Mouse (Mus musculus) embryonic facial prominence, embryonic 15.5 days (tissue): Measurements from ENCODE around the gene Macrod2. TPM values are rescaled to one million over a fixed set of nuclear protein-coding genes. Genes with fewer than 3 reads are reported as not detected.

Experiments used
- ATAC-seq: fragments of 200-750 bp; cut with Nextera tagmentation; 2 replicates; pipeline ENCODE4 v1.8.0; 2017; ENCODE audit warnings: low read depth, moderate TSS enrichment; ENCODE audit not compliant: insufficient number of reproducible peaks, low FRiP score, low TSS enrichment
- H3K27ac ChIP-seq: fragments of 300-500 bp; sonication (generic); replicated peaks from 2 replicates; pipeline ENCODE4 v1.5.1; 2015; ENCODE audit warnings: mild to moderate bottlenecking, inconsistent platforms
- H3K27me3 ChIP-seq: fragments of 300-500 bp; sonication (generic); 2 replicates; pipeline ENCODE4 v1.6.1; 2015; ENCODE audit warnings: inconsistent platforms
- H3K36me3 ChIP-seq: fragments of 300-500 bp; sonication (generic); 2 replicates; pipeline ENCODE4 v1.6.1; 2015; ENCODE audit warnings: mild to moderate bottlenecking, inconsistent platforms
- H3K4me1 ChIP-seq: fragments of 300-500 bp; sonication (generic); 2 replicates; pipeline ENCODE4 v1.6.1; 2015; ENCODE audit warnings: inconsistent platforms
- H3K4me2 ChIP-seq: fragments of 300-500 bp; sonication (generic); replicated peaks from 2 replicates; pipeline ENCODE4 v1.6.1; 2015; ENCODE audit warnings: mild to moderate bottlenecking, inconsistent platforms
- H3K4me3 ChIP-seq: fragments of 300-500 bp; sonication (generic); replicated peaks from 2 replicates; pipeline ENCODE4 v1.5.1; 2015; ENCODE audit warnings: mild to moderate bottlenecking, inconsistent platforms
- H3K9ac ChIP-seq: fragments of 300-500 bp; sonication (generic); 2 replicates; pipeline ENCODE4 v1.6.1; 2015; ENCODE audit warnings: inconsistent platforms
- H3K9me3 ChIP-seq: fragments of 300-500 bp; sonication (generic); replicated peaks from 2 replicates; pipeline ENCODE4 v1.6.1; 2016; ENCODE audit warnings: inconsistent platforms
- WGBS: fragments of 180-500 bp; shearing (Covaris S2); methylation state at CpG from one replicate; pipeline ENCODE4 v1.1.7; 2015; 5-methylcytosine and 5-hydroxymethylcytosine counted together
- polyA plus RNA-seq: library from polyadenylated mRNA; unstranded; fragments of >200 nt; fragmentation: Nextera tagmentation; extraction: Ambion mirVana; gene quantifications from 2 replicates; pipeline ENCODE4 v1.2.1, GENCODE M21; 2015

Macrod2 gene
- polyA plus RNA-seq, 1 experiment from 2014 or later = 38.9 TPM

- 62% methylated on average over 8 of the region's 8 CpGs for WGBS
- no peaks in the 10 kb centered on the region for H3K9me3 ChIP-seq
- H3K27me3 ChIP-seq = no peaks in the 10 kb centered on the region
- no peak overlapping the region for H3K4me3 ChIP-seq
- H3K9ac ChIP-seq = no peak overlapping the region
- H3K4me2 ChIP-seq = no peak overlapping the region
- ATAC-seq = no peak
- no peaks in the 10 kb centered on the region for H3K4me1 ChIP-seq
- no peak overlapping the region for H3K27ac ChIP-seq
- H3K36me3 ChIP-seq = no peaks in the 10 kb centered on the region
Observed at GRCm38 (mm10) chr2:142222137-142222921, 1827.2 kb downstream of the Macrod2 start.

GRCm38 (mm10) chr2:142222926-142223325, 1827.8 kb downstream of the Macrod2 start:
- no peaks in the 10 kb centered on the region for H3K4me1 ChIP-seq
- no peak overlapping the region for H3K4me2 ChIP-seq
- H3K4me3 ChIP-seq = no peak overlapping the region
- 81% methylated on average over 5 of the region's 5 CpGs for WGBS
- no peak overlapping the region for H3K27ac ChIP-seq
- no peaks in the 10 kb centered on the region for H3K36me3 ChIP-seq
- no peak for ATAC-seq
- no peaks in the 10 kb centered on the region for H3K27me3 ChIP-seq
- H3K9ac ChIP-seq = no peak overlapping the region
- H3K9me3 ChIP-seq = no peaks in the 10 kb centered on the region

DNA sequence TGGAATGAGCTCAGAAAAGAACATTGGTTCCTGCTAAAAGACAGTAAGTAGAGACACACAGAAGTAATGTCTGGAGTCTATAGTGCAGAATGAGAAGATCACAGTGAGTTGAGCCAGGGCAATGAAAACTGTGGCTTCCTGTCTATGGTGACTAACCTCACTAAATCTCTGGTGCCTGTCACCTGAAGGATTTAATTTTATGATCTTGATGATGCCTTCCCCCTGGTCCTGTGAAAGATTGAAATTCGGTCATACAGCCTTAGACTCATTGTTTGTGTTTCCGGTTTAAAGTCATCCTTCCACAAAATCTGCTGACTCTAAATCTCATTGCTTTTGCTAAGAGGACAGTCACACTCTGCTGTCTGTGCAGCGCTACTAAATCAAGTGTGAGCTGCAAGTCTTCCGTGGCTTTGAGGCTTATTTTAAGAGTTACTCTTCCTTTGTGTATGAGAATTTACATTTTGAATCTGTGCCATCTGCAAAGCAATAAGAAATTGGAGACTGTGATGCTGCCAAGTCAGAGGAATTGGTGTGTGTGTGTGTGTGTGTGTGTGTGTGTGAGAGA, 1836.0 kb downstream of the Macrod2 start:
- Histone ChIP-seq H3K36me3 (no peaks in the 10 kb centered on the region), H3K27ac (no peak overlapping the region), H3K4me2 (no peak overlapping the region), H3K4me3 (no peak overlapping the region), H3K9ac (no peak overlapping the region), H3K27me3 (no peaks in the 10 kb centered on the region), H3K4me1 (no peaks in the 10 kb centered on the region), H3K9me3 (no peaks in the 10 kb centered on the region)
- no peak for ATAC-seq
- 50% methylated on average over 4 of the region's 4 CpGs for WGBS

DNA sequence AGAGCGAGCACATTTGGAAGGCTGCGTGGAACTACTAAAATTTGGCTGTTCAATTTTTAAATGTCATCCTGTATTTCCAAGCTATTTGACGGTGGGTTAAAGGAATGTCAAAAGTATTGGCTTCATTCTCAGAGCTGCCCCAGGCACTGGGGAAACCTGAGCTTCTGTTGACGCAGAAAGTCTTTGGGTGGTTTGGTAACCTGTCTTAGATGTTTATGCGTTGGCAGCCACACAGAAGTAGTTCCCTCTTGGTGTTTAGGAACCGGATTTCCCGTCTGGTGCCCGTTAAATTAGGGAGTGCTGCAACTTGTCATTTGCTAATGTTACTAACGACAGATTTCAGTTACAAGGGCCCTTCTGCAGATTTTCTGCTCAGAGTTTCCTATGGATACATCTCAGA, 1837.7 kb downstream of the Macrod2 start:
- WGBS = 29% methylated on average over 9 of the region's 9 CpGs
- H3K4me3 ChIP-seq = no peak overlapping the region
- no peaks in the 10 kb centered on the region for H3K36me3 ChIP-seq
- H3K9ac ChIP-seq = no peak overlapping the region
- H3K4me2 ChIP-seq = no peak overlapping the region
- no peaks in the 10 kb centered on the region for H3K4me1 ChIP-seq
- no peak for ATAC-seq
- no peaks in the 10 kb centered on the region for H3K9me3 ChIP-seq
- H3K27me3 ChIP-seq = no peaks in the 10 kb centered on the region
- H3K27ac ChIP-seq = no peak overlapping the region

- Histone ChIP-seq H3K4me1 (no peaks in the 10 kb centered on the region), H3K4me2 (no peak overlapping the region), H3K27me3 (no peaks in the 10 kb centered on the region), H3K36me3 (no peaks in the 10 kb centered on the region), H3K27ac (no peak overlapping the region), H3K9me3 (no peaks in the 10 kb centered on the region), H3K4me3 (no peak overlapping the region), H3K9ac (no peak overlapping the region)
- 78% methylated on average over 4 of the region's 4 CpGs for WGBS
- no peak for ATAC-seq
Observed at GRCm38 (mm10) chr2:142243483-142243882, 1848.4 kb downstream of the Macrod2 start.

DNA sequence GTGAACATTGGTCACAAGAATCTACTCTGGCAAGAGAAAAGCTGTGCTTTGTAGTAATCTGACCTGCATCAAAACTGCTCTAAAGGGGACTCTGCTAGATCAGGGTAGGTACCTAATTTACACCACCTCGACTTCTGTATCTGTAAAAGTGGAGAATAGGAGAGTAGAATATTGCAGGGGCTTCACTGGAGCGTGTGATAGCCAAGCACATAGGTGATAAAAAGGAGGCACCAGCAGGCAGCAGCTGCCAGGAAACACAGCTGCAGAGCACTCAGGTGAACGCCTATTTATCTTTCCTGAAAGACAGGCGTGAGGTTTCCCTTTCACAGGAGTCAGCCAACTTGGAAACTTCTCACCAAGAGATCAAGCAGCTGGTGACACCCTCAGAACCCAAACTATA, 1855.3 kb downstream of the Macrod2 start:
- Histone ChIP-seq H3K36me3 (no peaks in the 10 kb centered on the region), H3K9me3 (no peaks in the 10 kb centered on the region), H3K4me3 (no peak overlapping the region), H3K4me2 (no peak overlapping the region), H3K9ac (no peak overlapping the region), H3K27ac (no peak overlapping the region), H3K4me1 (no peaks in the 10 kb centered on the region), H3K27me3 (no peaks in the 10 kb centered on the region)
- ATAC-seq = no peak
- 66% methylated on average over 4 of the region's 4 CpGs for WGBS

DNA sequence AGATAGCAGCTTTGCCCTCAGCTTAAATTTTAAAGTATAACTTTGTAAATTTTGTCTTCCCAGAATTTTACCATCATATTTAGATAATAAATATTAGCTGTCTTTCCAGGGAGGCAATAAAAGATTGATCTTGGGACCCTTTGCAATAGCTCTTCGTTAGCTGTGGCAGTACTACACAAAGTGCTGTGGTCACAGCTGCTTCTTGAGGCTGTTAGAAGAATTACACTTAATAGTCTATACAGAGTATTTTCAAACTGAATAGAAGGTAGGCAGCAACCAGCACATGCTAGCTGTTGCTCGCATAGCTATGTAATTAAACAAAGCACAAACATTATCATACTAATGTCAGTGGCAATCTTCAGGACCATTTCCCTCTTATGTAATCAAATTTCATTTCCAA, 1856.4 kb downstream of the Macrod2 start:
- no peak for ATAC-seq
- 75% methylated on average over 2 of the region's 2 CpGs for WGBS
- Histone ChIP-seq H3K4me1 (no peaks in the 10 kb centered on the region), H3K9ac (no peak overlapping the region), H3K27ac (no peak overlapping the region), H3K9me3 (no peaks in the 10 kb centered on the region), H3K4me3 (no peak overlapping the region), H3K4me2 (no peak overlapping the region), H3K36me3 (no peaks in the 10 kb centered on the region), H3K27me3 (no peaks in the 10 kb centered on the region)

- Histone ChIP-seq H3K36me3 (no peaks in the 10 kb centered on the region), H3K4me2 (peak overlapping the region; percentile 29; the same call in 1 of the 2 replicates), H3K4me1 (no peaks in the 10 kb centered on the region), H3K27me3 (no peaks in the 10 kb centered on the region), H3K4me3 (no peak overlapping the region), H3K27ac (no peak overlapping the region), H3K9ac (no peak overlapping the region), H3K9me3 (no peaks in the 10 kb centered on the region)
- ATAC-seq = peak; percentile 51; the same call in 1 of the 2 replicates
- WGBS = 7% methylated on average over 11 of the region's 11 CpGs
Observed at GRCm38 (mm10) chr2:142253913-142254312, 1858.8 kb downstream of the Macrod2 start.

DNA sequence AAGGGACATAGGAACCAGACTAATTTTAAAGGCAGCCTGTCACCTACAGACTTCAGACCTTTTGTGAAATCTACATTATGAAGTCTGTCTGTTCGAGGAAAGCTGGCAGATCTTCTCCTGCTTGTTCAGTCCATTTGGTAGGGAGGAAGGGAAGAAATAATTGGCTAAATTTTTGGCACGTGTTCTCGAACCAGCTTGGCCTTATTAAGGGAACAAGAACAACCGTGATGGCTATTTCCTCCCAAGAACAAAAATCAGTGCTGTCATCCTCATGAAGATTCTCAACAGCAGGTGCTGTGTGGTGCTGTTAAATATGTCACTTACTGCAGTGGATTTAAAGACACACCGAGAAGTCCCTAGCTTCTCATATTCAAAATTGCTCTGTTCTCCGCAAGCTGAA, 1859.5 kb downstream of the Macrod2 start:
- no peak overlapping the region for H3K27ac ChIP-seq
- no peak overlapping the region for H3K4me2 ChIP-seq
- no peak for ATAC-seq
- no peak overlapping the region for H3K4me3 ChIP-seq
- WGBS = 71% methylated on average over 6 of the region's 6 CpGs
- H3K36me3 ChIP-seq = no peaks in the 10 kb centered on the region
- no peaks in the 10 kb centered on the region for H3K4me1 ChIP-seq
- H3K9me3 ChIP-seq = no peaks in the 10 kb centered on the region
- no peak overlapping the region for H3K9ac ChIP-seq
- no peaks in the 10 kb centered on the region for H3K27me3 ChIP-seq

DNA sequence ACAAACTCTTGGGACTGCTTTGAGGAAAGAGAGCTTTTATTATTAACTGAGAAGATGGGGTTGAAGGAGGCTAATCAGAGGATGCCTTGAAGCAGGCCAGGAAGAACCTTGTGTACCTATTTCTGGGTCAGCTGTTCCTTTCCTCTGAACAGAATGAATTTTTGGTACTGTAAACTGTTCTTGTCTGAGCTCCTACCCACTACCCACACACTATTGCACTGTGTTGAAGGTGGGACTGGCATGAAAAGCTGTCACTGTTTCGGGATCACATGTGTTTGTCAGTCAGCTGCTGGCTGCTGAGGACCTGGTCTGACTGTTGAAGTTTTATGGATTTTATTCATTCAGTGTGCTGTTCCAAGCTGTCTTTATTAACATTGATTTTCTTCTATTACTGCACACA, 1862.4 kb downstream of the Macrod2 start:
- 96% methylated on average over 1 of the region's 1 CpGs for WGBS
- Histone ChIP-seq H3K4me1 (no peaks in the 10 kb centered on the region), H3K27me3 (no peaks in the 10 kb centered on the region), H3K9me3 (no peaks in the 10 kb centered on the region), H3K27ac (no peak overlapping the region), H3K36me3 (no peaks in the 10 kb centered on the region), H3K4me3 (no peak overlapping the region), H3K9ac (no peak overlapping the region), H3K4me2 (no peak overlapping the region)
- ATAC-seq = no peak

GRCm38 (mm10) chr2:142261046-142261445, 1865.9 kb downstream of the Macrod2 start:
- 81% methylated on average over 6 of the region's 6 CpGs for WGBS
- no peaks in the 10 kb centered on the region for H3K4me1 ChIP-seq
- no peak overlapping the region for H3K4me3 ChIP-seq
- no peaks in the 10 kb centered on the region for H3K27me3 ChIP-seq
- no peak overlapping the region for H3K27ac ChIP-seq
- no peak overlapping the region for H3K4me2 ChIP-seq
- no peaks in the 10 kb centered on the region for H3K9me3 ChIP-seq
- no peak overlapping the region for H3K9ac ChIP-seq
- no peak for ATAC-seq
- H3K36me3 ChIP-seq = no peaks in the 10 kb centered on the region

DNA sequence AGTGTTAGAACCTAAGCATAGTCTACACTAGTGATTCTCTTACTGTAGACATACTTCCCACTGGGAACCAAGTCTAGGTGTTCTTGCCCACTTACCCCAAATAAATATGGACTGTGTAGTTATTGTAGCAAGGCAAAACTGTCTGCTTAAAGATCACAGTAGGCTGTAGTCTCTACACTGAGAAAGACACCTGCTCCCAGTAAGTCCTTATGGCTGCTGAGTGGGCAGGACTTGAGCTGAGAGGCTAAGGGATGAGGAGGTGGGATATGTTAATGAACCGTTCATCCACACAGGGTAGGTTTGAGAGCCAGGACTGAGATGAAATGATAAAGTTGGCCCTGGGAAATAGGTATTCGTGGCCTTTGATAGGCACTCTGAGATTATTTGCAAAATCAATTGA, 1869.6 kb downstream of the Macrod2 start:
- no peaks in the 10 kb centered on the region for H3K9me3 ChIP-seq
- no peak overlapping the region for H3K27ac ChIP-seq
- no peak overlapping the region for H3K4me2 ChIP-seq
- H3K4me3 ChIP-seq = no peak overlapping the region
- H3K4me1 ChIP-seq = no peaks in the 10 kb centered on the region
- 75% methylated on average over 2 of the region's 2 CpGs for WGBS
- no peak overlapping the region for H3K9ac ChIP-seq
- no peaks in the 10 kb centered on the region for H3K27me3 ChIP-seq
- no peaks in the 10 kb centered on the region for H3K36me3 ChIP-seq
- no peak for ATAC-seq
